Mouse (Mus musculus) lung, adult 2 months (tissue): ENCODE results near the gene Usf2.

ENCODE experiments used
- CTCF ChIP-seq: fragments of 200-500 bp; IDR thresholded peaks from 2 replicates; pipeline ENCODE4 v1.5.1; 2011; ENCODE audit warnings: mild to moderate bottlenecking, low read length, control low read depth; ENCODE audit not compliant: insufficient read depth
- POLR2A ChIP-seq: fragments of 200-500 bp; IDR thresholded peaks from 2 replicates; pipeline ENCODE4 v1.6.1; 2011; ENCODE audit warnings: low read depth, mild to moderate bottlenecking, control low read depth, low read length, borderline replicate concordance; ENCODE audit errors: extremely low read depth

- TF ChIP-seq POLR2A (no peak), CTCF (no peak)
These were observed 32.0 kb upstream of the Usf2 start for GRCm38 (mm10) chr7:30988519-30989162.
